Mouse (Mus musculus) adrenal gland, adult (tissue): ENCODE data around the gene Wapl.

ENCODE experiments used
- DNase-seq, 2 experiments: peaks; one replicate each; pipeline ENCODE4 v3.0.0; 2022 to 2023; ENCODE audit warnings: low spot score in 1 of 2; ENCODE audit not compliant: inconsistent age in 2 of 2

The Wapl gene

DNA sequence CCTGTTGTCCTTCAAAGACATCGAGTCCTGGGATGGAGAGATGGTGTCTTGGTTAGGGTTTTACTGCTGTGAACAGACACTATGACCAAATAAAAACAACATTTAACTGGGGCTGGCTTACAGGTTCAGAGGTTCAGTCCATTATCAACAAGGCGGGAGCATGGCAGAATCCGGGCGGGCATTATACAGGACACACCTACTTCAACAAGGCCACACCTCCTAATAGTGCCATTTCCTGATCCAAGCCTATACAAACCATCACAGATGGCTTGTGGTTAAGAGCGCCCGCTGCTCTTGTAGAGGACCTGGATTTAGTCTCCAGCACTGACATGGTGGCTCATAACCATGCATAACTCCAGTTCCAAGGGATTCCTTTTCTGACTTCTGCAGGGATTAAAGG is 96.7 kb downstream of the Wapl start:
- DNase-seq: no peak

DNA sequence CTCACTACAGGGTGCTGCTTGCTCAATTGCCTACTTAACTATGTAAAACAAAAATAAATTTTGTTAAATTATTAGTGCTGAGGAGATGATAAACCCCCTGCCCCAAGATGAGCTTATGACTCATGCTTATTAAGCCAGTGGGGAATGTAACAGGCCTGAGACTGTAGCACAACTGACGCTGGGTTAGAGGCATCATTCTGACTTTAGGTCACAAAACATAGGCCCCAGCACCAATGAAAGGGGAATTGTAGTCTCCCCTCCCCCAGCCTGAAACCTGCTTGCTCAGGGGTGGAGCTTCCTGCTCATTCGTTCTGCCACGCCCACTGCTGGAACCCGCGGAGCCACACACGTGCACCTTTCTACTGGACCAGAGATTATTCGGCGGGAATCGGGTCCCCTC is 97.9 kb downstream of the Wapl start:
- DNase-seq: no peak

DNA sequence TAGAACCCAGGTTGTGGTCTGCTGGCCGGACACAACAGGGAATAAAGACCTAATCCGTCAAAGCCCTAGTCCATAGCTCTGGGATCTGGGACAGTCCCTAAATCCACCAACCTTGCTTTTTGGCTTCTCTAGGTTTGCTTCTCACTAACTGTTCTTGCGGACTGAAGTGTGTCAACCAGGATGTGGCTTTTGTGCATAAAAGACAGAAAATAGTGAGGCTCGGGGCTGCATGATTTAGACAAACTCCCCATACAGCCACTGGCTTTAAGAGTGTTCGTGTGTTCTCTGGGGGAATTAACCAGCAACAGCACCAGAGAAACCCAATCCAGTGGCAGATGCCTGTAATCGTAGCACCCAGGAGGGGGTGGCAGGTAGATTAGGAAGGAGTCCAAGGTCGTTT is 98.4 kb downstream of the Wapl start:
- DNase-seq: no peak

DNA sequence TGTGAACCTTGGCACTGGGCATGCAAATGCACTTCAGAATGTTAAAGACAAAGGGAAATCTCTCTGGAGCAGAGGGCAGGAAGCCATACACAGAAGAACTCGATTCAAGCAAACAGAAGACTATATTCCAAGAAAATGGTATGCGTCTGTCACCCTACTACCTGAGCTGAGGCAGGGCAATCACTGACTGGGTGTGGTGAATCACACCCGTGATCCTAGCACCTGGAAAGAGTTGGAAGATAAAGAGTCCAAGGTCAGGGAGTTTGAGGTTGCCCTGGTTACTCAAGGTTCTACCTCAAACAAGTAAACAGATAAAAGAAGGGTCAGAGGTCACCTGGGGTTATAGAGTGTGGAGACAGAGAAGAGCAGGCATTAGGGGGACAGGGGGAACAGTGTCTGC is 100.0 kb downstream of the Wapl start:
- DNase-seq: no peak

DNA sequence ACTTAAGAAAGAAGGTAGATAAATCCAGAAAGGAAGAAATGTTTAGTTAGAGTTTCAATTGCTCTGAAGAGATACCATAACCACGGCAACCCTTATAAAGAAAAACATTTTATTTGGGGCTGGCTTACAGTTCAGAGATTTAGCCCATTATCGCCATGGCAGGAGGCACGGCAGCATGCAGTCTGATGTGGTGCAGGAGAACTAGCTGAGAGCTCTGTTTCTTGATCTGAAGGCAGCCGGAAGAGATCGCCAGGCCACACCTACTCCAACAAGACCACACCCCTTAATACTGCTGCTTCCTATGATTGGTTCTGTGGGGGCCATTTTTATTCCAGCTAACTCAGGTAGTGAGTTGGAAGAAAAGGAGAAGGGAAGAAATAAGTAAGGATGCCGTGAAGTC is 100.5 kb downstream of the Wapl start:
- no peak for DNase-seq

DNA sequence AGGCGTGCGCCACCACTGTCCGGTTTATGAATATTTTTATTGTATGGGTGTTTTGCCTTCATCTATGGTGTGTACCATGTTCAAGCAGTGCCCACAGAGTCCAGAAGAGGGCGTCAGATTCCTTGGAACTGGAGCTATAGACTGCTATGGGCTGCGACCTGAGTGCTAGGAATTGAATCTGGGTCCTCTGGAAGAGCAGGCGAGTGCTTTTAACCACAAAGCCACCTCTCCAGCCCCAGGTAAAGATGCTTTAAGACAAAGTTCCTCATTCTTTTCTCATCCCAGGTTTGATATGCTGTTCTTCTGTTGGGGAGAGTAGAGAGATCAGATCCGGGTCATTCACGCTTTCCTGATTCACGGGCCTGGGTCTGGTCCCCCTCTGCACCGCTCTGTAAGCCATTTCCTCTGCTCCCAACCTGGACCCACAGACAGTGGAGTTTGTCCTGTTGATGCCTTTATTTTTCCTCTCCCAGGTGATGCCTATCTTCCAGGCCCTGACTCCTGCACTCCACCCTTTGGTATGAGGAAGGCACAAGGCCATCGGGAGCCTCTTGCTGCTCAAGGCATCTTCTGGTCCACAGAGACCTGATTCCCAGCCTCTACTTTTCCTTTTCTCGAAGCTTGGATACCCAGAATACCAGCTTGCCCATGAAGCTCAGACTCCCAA is 103.1 kb downstream of the Wapl start:
- no peak for DNase-seq

DNA sequence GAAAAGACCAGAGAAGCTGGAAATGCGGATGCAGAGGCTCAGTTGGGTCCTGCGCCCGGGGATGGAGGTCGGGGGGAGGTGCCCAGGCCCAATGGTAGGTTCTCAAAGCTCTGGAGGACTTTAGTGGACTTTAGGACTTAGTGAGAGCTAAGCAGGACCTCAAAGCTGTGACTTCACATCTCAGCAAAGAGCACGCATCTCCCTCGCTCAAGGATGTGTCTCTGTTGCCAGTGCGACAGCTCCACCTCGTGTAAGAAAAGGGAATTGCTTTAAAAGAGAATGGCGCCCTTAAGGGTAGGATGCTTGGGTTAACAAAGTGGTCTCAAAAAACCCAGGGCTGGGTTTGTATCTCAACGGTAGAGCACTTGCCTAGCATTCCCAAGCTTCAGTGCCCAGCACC is 104.1 kb downstream of the Wapl start:
- peak; percentile 44 to 81 for DNase-seq

DNA sequence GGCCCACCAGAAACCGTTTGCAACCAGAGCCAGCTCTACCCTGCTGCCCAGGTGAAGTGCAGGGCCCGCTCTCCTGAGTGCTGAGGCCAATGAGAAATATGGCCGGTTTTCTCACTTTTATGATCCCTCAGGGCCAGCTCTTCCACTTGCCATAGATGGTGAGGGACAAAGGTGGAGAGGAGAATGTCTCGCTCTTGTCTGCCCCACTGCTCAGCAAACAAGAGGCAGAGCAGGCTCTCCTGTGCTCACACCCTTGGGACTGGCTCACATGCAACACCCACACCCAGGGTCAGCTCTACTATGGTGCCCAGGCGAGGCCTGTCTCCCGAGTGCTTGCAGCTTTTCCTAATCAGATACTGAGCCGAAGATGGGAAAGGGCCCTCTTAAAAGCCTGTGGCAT is 105.0 kb downstream of the Wapl start:
- DNase-seq: no peak

DNA sequence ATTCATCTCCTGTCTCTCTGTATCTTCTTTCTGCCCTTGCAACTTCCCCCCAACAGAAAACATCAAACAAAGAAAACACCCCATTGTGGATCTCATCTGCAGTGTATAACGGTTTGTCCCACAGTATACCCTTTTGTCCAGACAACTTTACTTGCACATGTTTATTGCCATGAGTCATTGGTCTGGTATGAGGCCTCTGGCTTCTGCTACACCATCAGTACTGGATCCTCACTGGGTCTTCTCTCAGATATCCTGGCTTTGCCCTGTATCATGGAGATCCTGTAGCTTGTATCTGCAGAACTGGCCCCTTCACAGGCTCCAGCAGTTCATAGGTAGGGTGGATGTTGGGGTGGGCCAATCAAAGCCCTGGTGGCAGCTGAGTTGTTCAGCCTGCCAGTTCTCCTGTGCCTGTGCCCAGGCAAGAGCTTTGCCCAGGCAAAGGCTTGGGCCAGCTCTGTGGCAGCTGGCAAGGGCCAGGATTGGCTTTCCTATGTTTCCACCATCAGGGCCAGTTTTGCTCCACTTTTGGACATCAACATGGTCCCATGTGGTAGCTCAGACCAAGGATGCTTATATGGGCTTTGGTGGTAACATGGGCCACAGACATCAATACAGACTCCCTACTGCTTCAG is 119.8 kb downstream of the Wapl start:
- no peak for DNase-seq
